Mouse (Mus musculus) CH12.LX (cell line): ENCODE measurements at regions not wholly inside any gene's neighbourhood (a gene's known extent, or its start where the extent isn't known, plus 50 kb on each side); places are given as distances from the start of the nearest gene placed in this dataset.

Experiments used
- DNase-seq: peaks from one replicate; pipeline ENCODE4 v3.0.0-alpha.2; 2013; ENCODE audit errors: extremely low read depth
- H3K27ac ChIP-seq: 2 replicates; pipeline ENCODE4 v1.5.1; 2012; ENCODE audit warnings: low read depth, mild to moderate bottlenecking, control low read depth, moderate library complexity; ENCODE audit not compliant: insufficient read depth
- H3K27me3 ChIP-seq: replicated peaks from 2 replicates; pipeline ENCODE3; 2012; ENCODE audit warnings: inconsistent platforms
- H3K36me3 ChIP-seq, 2 experiments: replicated peaks in 1 of 2; 2 replicates each; pipeline versions ENCODE3 to v1.6.1; 2012; ENCODE audit warnings: inconsistent platforms in 1 of 2, low read length in 1 of 2, mild to moderate bottlenecking in 1 of 2, mixed read lengths in 1 of 2, moderate library complexity in 1 of 2; ENCODE audit not compliant: control insufficient read depth in 1 of 2, insufficient read depth in 1 of 2
- H3K4me1 ChIP-seq, 2 experiments: 2 replicates each; pipeline ENCODE4 v1.6.1; 2012; ENCODE audit warnings: inconsistent platforms in 1 of 2, moderate library complexity in 1 of 2; ENCODE audit not compliant: insufficient read depth in 2 of 2, control insufficient read depth in 1 of 2
- H3K4me2 ChIP-seq: 2 replicates; pipeline ENCODE4 v1.6.1; 2012; ENCODE audit warnings: low read depth, mild to moderate bottlenecking, control low read depth; ENCODE audit not compliant: poor library complexity, insufficient read depth, severe bottlenecking
- H3K4me3 ChIP-seq, 3 experiments: fragments of 150-350 bp in 1 of 3; sonication (generic) in 1 of 3; replicated peaks in 1 of 3; 2 replicates each; pipeline versions ENCODE3 to v1.5.1; 2011 to 2012; ENCODE audit warnings: low read depth in 2 of 3, low read length in 2 of 3, mild to moderate bottlenecking in 2 of 3, moderate library complexity in 2 of 3, control low read depth in 1 of 3, improper control_type of control experiment in 1 of 3, inconsistent platforms in 1 of 3, mixed read lengths in 1 of 3; ENCODE audit not compliant: poor library complexity in 1 of 3
- H3K79me2 ChIP-seq: replicated peaks from 2 replicates; pipeline ENCODE4 v1.6.1; 2012; ENCODE audit warnings: mild to moderate bottlenecking, moderate library complexity; ENCODE audit not compliant: control insufficient read depth, poor library complexity, insufficient read depth, severe bottlenecking; ENCODE audit errors: extremely low read depth
- H3K9ac ChIP-seq: 2 replicates; pipeline ENCODE4 v1.6.1; 2012; ENCODE audit warnings: low read depth, mild to moderate bottlenecking, control low read depth, moderate library complexity; ENCODE audit not compliant: insufficient read depth
- H3K9me3 ChIP-seq: replicated peaks from 2 replicates; pipeline ENCODE3; 2012; ENCODE audit warnings: low read length, inconsistent platforms, mixed read lengths
- CTCF ChIP-seq, 2 experiments: IDR thresholded peaks in 1 of 2; conservative IDR thresholded peaks in 1 of 2; 2 replicates each; pipeline ENCODE4 v1.5.1; 2011 to 2012; ENCODE audit warnings: low read depth in 2 of 2, low read length in 2 of 2, improper control_type of control experiment in 1 of 2, inconsistent platforms in 1 of 2, mild to moderate bottlenecking in 1 of 2, moderate library complexity in 1 of 2
- ELF1 ChIP-seq: IDR thresholded peaks from 2 replicates; pipeline ENCODE4 v1.6.1; 2014; ENCODE audit warnings: low read depth, mild to moderate bottlenecking, inconsistent platforms, low read length, improper control_type of control experiment
- ETS1 ChIP-seq: conservative IDR thresholded peaks from 2 replicates; pipeline ENCODE4 v1.6.1; 2012; ENCODE audit warnings: low read depth, mild to moderate bottlenecking, inconsistent platforms, low read length, improper control_type of control experiment, moderate library complexity
- IRF4 ChIP-seq: IDR thresholded peaks from 2 replicates; pipeline ENCODE4 v1.6.1; 2014; ENCODE audit warnings: low read depth, mild to moderate bottlenecking, inconsistent platforms, low read length, improper control_type of control experiment
- JUN ChIP-seq: IDR thresholded peaks from 2 replicates; pipeline ENCODE4 v1.6.1; 2011; ENCODE audit warnings: low read depth, mild to moderate bottlenecking, low read length, improper control_type of control experiment, moderate library complexity; ENCODE audit not compliant: insufficient read depth
- JUND ChIP-seq: conservative IDR thresholded peaks from 2 replicates; pipeline ENCODE4 v1.6.1; 2011; ENCODE audit warnings: low read depth, low read length, improper control_type of control experiment
- MAX ChIP-seq: IDR thresholded peaks from 2 replicates; pipeline ENCODE4 v1.6.1; 2011; ENCODE audit warnings: low read length, improper control_type of control experiment
- MAZ ChIP-seq: IDR thresholded peaks from 2 replicates; pipeline ENCODE4 v1.6.1; 2012; ENCODE audit warnings: low read depth, mild to moderate bottlenecking, inconsistent platforms, low read length, improper control_type of control experiment, moderate library complexity
- MYC ChIP-seq: IDR thresholded peaks from 2 replicates; pipeline ENCODE4 v1.6.1; 2011; ENCODE audit warnings: low read depth, mild to moderate bottlenecking, improper control_type of control experiment, low read length
- POLR2A ChIP-seq: IDR thresholded peaks from 2 replicates; pipeline ENCODE4 v1.6.1; 2011; ENCODE audit warnings: low read depth, mild to moderate bottlenecking, improper control_type of control experiment, low read length
- POLR2AphosphoS2 ChIP-seq: IDR thresholded peaks from 2 replicates; pipeline ENCODE4 v1.6.1; 2011; ENCODE audit warnings: low read depth, low read length, improper control_type of control experiment
- RCOR1 ChIP-seq: conservative IDR thresholded peaks from 2 replicates; pipeline ENCODE4 v1.6.1; 2012; ENCODE audit warnings: low read depth, mild to moderate bottlenecking, inconsistent platforms, low read length, improper control_type of control experiment
- SIN3A ChIP-seq: IDR thresholded peaks from 2 replicates; pipeline ENCODE4 v1.6.1; 2012; ENCODE audit warnings: low read length, improper control_type of control experiment, inconsistent platforms
- SMC3 ChIP-seq: IDR thresholded peaks from 2 replicates; pipeline ENCODE4 v1.6.1; 2011; ENCODE audit warnings: low read depth, low read length, improper control_type of control experiment
- TCF12 ChIP-seq: IDR thresholded peaks from 2 replicates; pipeline ENCODE4 v1.6.1; 2014; ENCODE audit warnings: low read depth, mild to moderate bottlenecking, inconsistent platforms, low read length, improper control_type of control experiment
- USF1 ChIP-seq: IDR thresholded peaks from 2 replicates; pipeline ENCODE4 v1.6.1; 2014; ENCODE audit warnings: low read depth, mild to moderate bottlenecking, inconsistent platforms, low read length, improper control_type of control experiment
- USF2 ChIP-seq: conservative IDR thresholded peaks from 2 replicates; pipeline ENCODE4 v1.6.1; 2011; ENCODE audit warnings: low read depth, low read length, improper control_type of control experiment
- ZC3H11A ChIP-seq: IDR thresholded peaks from 2 replicates; pipeline ENCODE4 v1.6.1; 2012; ENCODE audit warnings: low read depth, mild to moderate bottlenecking, inconsistent platforms, low read length, improper control_type of control experiment
- ZMIZ1 ChIP-seq: IDR thresholded peaks from 2 replicates; pipeline ENCODE4 v1.6.1; 2012; ENCODE audit warnings: low read depth, mild to moderate bottlenecking, inconsistent platforms, low read length, improper control_type of control experiment
- dilution Hi-C: fragments of 300-500 bp; cut with MboI; formaldehyde crosslinking; loops from 2 replicates; pipeline ENCODE4 v1.14.3; 2020; ENCODE audit warnings: low sequenced_read_pairs; ENCODE audit not compliant: extremely low pct_unique_long_range_greater_than_20kb, extremely low pct_ligation_motif_present
- in situ Hi-C: fragments of 300-500 bp; cut with MboI; formaldehyde crosslinking; loops from 3 replicates; pipeline ENCODE4 v1.14.3; 2019; ENCODE audit warnings: low sequenced_read_pairs, low pct_ligation_motif_present, low pct_unique_long_range_greater_than_20kb, mixed read lengths

DNA sequence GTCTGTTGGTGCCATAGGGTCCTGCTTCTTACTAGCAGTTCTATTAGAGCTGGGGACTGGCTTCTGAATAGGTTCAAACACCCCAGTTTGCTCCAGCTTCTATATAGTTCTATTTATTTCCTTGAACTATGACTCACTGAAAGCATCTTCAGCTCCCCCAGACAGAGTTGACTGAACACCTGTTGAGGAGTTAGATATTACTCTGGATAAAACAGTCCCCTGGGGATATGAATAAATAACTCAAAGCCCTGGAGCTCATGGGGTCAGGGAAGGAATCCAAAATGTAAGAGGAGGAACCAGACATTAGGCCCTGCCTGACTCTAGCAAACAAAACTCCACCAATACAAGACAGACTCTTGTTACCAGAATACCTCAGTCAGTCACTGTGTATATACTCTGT lies 341.4 kb downstream of the Gm49356 start:
- in situ Hi-C loops (no loop called here), dilution Hi-C loops (no loop called here)
- Histone ChIP-seq H3K4me2 (no peak overlapping the region), H3K9ac (no peak overlapping the region), H3K79me2 (no peaks in the 10 kb centered on the region), H3K36me3 (no peaks in the 10 kb centered on the region), H3K4me3 (no peak overlapping the region), H3K9me3 (peaks cover 4% of the 10 kb centered on the region), H3K27me3 (no peaks in the 10 kb centered on the region), H3K4me1 (0 out of 4 replicates have a peak, but pooled peaks cover 0 to 2% of the 10 kb centered on the region in 2 experiments), H3K27ac (no peak overlapping the region)
- no peak for DNase-seq
- TF ChIP-seq POLR2AphosphoS2 (no peak), MAX (no peak), ZC3H11A (no peak), ZMIZ1 (no peak), USF2 (no peak), MYC (no peak), MAZ (no peak), TCF12 (no peak), JUN (no peak)

DNA sequence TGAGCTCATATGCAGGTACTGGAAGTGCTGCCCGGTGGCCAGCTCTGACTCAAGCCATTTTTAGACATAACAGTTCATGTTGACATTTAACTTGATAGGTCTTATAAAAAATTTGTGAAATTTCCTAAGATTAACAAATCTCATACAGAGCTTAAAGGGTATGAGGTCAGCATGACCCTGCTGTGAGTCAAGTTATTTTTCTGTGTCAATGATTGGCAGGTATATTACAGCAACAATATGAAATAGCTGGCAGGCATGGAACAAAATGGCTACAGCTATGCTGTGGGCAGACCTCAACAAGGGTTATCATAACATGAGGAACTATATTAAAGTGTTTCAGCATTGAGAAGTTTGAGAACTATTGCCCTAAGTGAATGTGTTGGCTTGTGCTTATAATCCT lies 342.6 kb downstream of the Gm49356 start:
- H3K27me3 ChIP-seq = no peaks in the 10 kb centered on the region
- no peak overlapping the region for H3K4me2 ChIP-seq
- no peaks in the 10 kb centered on the region for H3K36me3 ChIP-seq
- in situ Hi-C loops (no loop called here), dilution Hi-C loops (no loop called here)
- H3K4me3 ChIP-seq = no peak overlapping the region
- no peak overlapping the region for H3K9ac ChIP-seq
- peaks cover 4% of the 10 kb centered on the region for H3K9me3 ChIP-seq
- no peak overlapping the region for H3K27ac ChIP-seq
- no peaks in the 10 kb centered on the region for H3K4me1 ChIP-seq
- no peaks in the 10 kb centered on the region for H3K79me2 ChIP-seq
- DNase-seq = no peak
- TF ChIP-seq ELF1 (no peak), USF1 (no peak)

DNA sequence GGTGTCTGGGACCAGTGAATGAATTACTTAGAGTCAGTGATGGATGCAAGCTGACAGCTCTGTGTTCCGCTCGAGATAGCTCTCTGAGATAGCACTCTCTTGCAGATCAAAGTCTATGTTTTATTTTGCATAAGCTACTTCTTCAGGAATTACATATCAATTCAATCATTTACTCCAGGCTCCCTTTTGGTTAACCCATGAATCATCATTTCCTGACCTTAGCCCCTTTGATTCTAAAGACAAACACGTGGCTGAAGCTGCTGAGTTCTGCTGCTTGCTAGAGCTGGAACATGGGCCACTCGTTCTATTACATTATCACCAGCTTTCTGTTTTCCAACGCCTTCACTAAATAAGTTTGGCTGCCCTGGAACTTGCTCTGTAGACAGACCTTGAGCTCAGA lies 343.2 kb downstream of the Gm49356 start:
- H3K27me3 ChIP-seq = no peaks in the 10 kb centered on the region
- dilution Hi-C loops (no loop called here), in situ Hi-C loops (no loop called here)
- H3K4me2 ChIP-seq = no peak overlapping the region
- no peaks in the 10 kb centered on the region for H3K79me2 ChIP-seq
- no peak for DNase-seq
- peaks cover 4% of the 10 kb centered on the region for H3K9me3 ChIP-seq
- H3K27ac ChIP-seq = no peak overlapping the region
- H3K4me3 ChIP-seq = no peak overlapping the region
- no peak overlapping the region for H3K9ac ChIP-seq
- H3K36me3 ChIP-seq = no peaks in the 10 kb centered on the region
- no peak for TF ChIP-seq JUND
- TF ChIP-seq POLR2A = no peak
- TF ChIP-seq SIN3A = no peak
- no peak for TF ChIP-seq IRF4
- no peak for TF ChIP-seq RCOR1
- TF ChIP-seq ZC3H11A = no peak
- no peak for TF ChIP-seq CTCF (conservative IDR thresholded peaks at IDR 0.05 in 1 of 2, IDR thresholded peaks at IDR 0.05 in 1 of 2; ENCODE audit: low read depth in 2 of 2, low read length in 2 of 2)
- TF ChIP-seq SMC3 = no peak
- no peak for TF ChIP-seq MYC
- TF ChIP-seq ETS1 = no peak
- H3K4me1 ChIP-seq = no peaks in the 10 kb centered on the region
